Mouse (Mus musculus) hindbrain, embryonic 12.5 days (tissue): ENCODE results near the gene Chrm1. TPM values are rescaled to one million over a fixed set of nuclear protein-coding genes. Genes with fewer than 3 reads are reported as not detected.

Experiments
- ATAC-seq: fragments of 200-750 bp; cut with Nextera tagmentation; 2 replicates; pipeline ENCODE4 v1.8.0; 2017; ENCODE audit warnings: moderate TSS enrichment; ENCODE audit not compliant: low FRiP score
- H3K27ac ChIP-seq: fragments of 300-500 bp; sonication (generic); 2 replicates; pipeline ENCODE4 v1.5.1; 2016; ENCODE audit warnings: mild to moderate bottlenecking
- H3K27me3 ChIP-seq: fragments of 300-500 bp; sonication (generic); 2 replicates; pipeline ENCODE4 v1.6.1; 2016; ENCODE audit warnings: mild to moderate bottlenecking
- H3K36me3 ChIP-seq: fragments of 300-500 bp; sonication (generic); 2 replicates; pipeline ENCODE4 v1.6.1; 2016; ENCODE audit warnings: mild to moderate bottlenecking
- H3K4me1 ChIP-seq: fragments of 300-500 bp; sonication (generic); 2 replicates; pipeline ENCODE4 v1.6.1; 2016
- H3K4me2 ChIP-seq: fragments of 300-500 bp; sonication (generic); replicated peaks from 2 replicates; pipeline ENCODE4 v1.6.1; 2016; ENCODE audit warnings: mild to moderate bottlenecking
- H3K4me3 ChIP-seq: fragments of 300-500 bp; sonication (generic); 2 replicates; pipeline ENCODE4 v1.5.1; 2016; ENCODE audit warnings: mild to moderate bottlenecking
- H3K9ac ChIP-seq: fragments of 300-500 bp; sonication (generic); 2 replicates; pipeline ENCODE4 v1.6.1; 2016; ENCODE audit warnings: mild to moderate bottlenecking, moderate library complexity
- H3K9me3 ChIP-seq: fragments of 300-500 bp; sonication (generic); replicated peaks from 2 replicates; pipeline ENCODE4 v1.6.1; 2016; ENCODE audit warnings: mild to moderate bottlenecking
- WGBS: fragments of 180-500 bp; shearing (Covaris S2); methylation state at CpG from one replicate; pipeline ENCODE4 v1.1.7; 2016; 5-methylcytosine and 5-hydroxymethylcytosine counted together
- polyA plus RNA-seq: library from polyadenylated mRNA; unstranded; fragments of >200 nt; fragmentation: Nextera tagmentation; extraction: Ambion mirVana; gene quantifications from 2 replicates; pipeline ENCODE4 v1.2.1, GENCODE M21; 2016

Chrm1 gene
- 0.61 and 0.94 TPM in 2 replicates for polyA plus RNA-seq

GRCm38 (mm10) chr19:8663360-8663839 lies at the start of gene Chrm1:
Chrm1 (plus strand) TSS chr19:8663789.
- H3K9ac ChIP-seq = no peak within 1 kb of the TSS
- H3K4me2 ChIP-seq = peak within 1 kb of the TSS; percentile 83
- H3K4me1 ChIP-seq = peaks cover 14% of the 10 kb centered on the region
- no peaks in the 10 kb centered on the region for H3K36me3 ChIP-seq
- 73% methylated on average over 9 of the region's 9 CpGs for WGBS
- peaks cover 17% of the 10 kb centered on the region for H3K27me3 ChIP-seq
- no peaks in the 10 kb centered on the region for H3K9me3 ChIP-seq
- ATAC-seq = no peak
- H3K27ac ChIP-seq = no peak within 1 kb of the TSS
- no peak within 1 kb of the TSS for H3K4me3 ChIP-seq

DNA sequence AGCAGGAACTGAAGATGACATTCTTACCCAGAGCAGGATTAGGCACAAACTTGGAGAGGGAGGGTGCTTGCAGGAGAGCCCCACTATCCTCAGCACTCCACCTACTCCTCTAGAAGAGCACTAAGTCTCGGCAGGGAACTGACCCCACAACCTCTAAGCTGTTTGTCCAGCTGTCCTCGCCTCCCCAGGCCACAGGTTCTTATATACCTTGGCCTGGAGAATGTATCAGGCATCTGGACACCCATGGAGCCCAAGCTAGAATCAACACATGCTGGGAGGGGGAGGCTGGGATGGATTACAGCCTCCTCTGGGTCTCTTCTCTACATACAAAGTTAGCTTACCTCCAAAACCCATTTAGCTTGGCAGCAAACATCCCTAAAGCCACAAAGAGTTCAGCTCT lies 49.2 kb upstream of the Chrm1 start:
- Histone ChIP-seq H3K4me1 (0 out of 2 replicates have a peak, but pooled peaks cover 3% of the 10 kb centered on the region), H3K27me3 (no peaks in the 10 kb centered on the region), H3K9ac (no peak overlapping the region), H3K36me3 (no peaks in the 10 kb centered on the region), H3K4me2 (no peak overlapping the region), H3K27ac (no peak overlapping the region), H3K9me3 (no peaks in the 10 kb centered on the region), H3K4me3 (no peak overlapping the region)
- ATAC-seq = no peak
- WGBS = 40% methylated on average over 2 of the region's 2 CpGs

DNA sequence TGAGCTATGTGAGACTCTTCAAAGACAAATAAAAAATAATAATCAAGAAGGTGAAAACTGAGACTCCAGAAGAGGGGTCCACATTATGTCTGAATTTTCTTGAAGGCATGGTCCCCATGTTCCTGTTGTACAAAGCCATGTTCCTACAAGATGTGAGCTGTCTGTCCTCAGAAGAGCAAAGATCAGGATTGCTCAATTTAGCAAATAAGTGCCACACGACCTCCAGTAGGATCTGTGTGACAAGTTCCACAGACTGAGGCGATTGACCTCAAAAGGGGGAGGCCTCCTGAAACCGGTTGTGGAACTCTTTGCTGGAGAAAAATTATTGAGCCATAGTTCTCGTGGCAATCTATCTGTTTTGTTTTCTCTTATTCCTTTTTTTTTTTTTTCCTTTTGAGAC lies 47.3 kb upstream of the Chrm1 start:
- 0 out of 2 replicates have a peak, but pooled peaks cover 3% of the 10 kb centered on the region for H3K4me1 ChIP-seq
- no peak overlapping the region for H3K4me2 ChIP-seq
- no peaks in the 10 kb centered on the region for H3K36me3 ChIP-seq
- no peak overlapping the region for H3K9ac ChIP-seq
- H3K27ac ChIP-seq = no peak overlapping the region
- ATAC-seq = no peak
- H3K27me3 ChIP-seq = no peaks in the 10 kb centered on the region
- no peak overlapping the region for H3K4me3 ChIP-seq
- 70% methylated on average over 4 of the region's 4 CpGs for WGBS
- H3K9me3 ChIP-seq = no peaks in the 10 kb centered on the region

DNA sequence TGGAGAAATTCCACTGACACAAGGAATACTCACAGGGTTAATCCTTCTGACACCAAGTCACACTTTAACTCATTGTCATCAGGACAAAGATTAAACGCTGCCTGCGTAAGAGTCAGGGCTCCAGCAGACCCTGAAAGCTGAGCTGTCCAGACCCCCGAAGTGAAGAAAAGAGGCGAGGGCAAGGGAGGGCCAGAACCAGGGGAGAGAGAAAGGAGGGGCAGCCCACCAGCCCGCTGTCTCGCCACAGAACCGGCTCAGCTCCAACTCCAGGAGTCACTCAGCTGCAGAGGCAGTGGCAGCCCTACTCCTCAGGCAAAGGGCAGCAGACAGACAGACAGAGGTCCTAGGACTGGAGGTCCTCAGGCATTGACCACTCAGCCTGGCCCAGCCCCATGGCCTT lies 45.7 kb upstream of the Chrm1 start, which contains the start of gene Slc22a6:
Gene Slc22a6, plus strand, starts transcription at position 136 of the 400 bp plus-strand sequence.
- Histone ChIP-seq H3K27me3 (no peaks in the 10 kb centered on the region), H3K27ac (no peak within 1 kb of the TSS), H3K36me3 (no peaks in the 10 kb centered on the region), H3K9ac (peak within 1 kb of the TSS; percentile 15; the same call in 1 of the 2 replicates), H3K4me3 (no peak within 1 kb of the TSS), H3K4me2 (no peak within 1 kb of the TSS), H3K4me1 (0 out of 2 replicates have a peak, but pooled peaks cover 3% of the 10 kb centered on the region), H3K9me3 (no peaks in the 10 kb centered on the region)
- 7% methylated on average over 7 of the region's 7 CpGs for WGBS
- no peak for ATAC-seq

- no peak overlapping the region for H3K27ac ChIP-seq
- no peak overlapping the region for H3K4me3 ChIP-seq
- H3K27me3 ChIP-seq = no peaks in the 10 kb centered on the region
- ATAC-seq = no peak
- 93% methylated on average over 7 of the region's 7 CpGs for WGBS
- no peak overlapping the region for H3K9ac ChIP-seq
- no peaks in the 10 kb centered on the region for H3K36me3 ChIP-seq
- no peak overlapping the region for H3K4me2 ChIP-seq
- H3K9me3 ChIP-seq = no peaks in the 10 kb centered on the region
- H3K4me1 ChIP-seq = 0 out of 2 replicates have a peak, but pooled peaks cover 3% of the 10 kb centered on the region
Measured at GRCm38 (mm10) chr19:8621098-8621497, 42.5 kb upstream of the Chrm1 start.

GRCm38 (mm10) chr19:8630249-8630648 lies 33.3 kb upstream of the Chrm1 start:
- ATAC-seq = no peak
- no peaks in the 10 kb centered on the region for H3K4me1 ChIP-seq
- no peak overlapping the region for H3K27ac ChIP-seq
- no peaks in the 10 kb centered on the region for H3K27me3 ChIP-seq
- H3K4me2 ChIP-seq = no peak overlapping the region
- no peak overlapping the region for H3K4me3 ChIP-seq
- no peaks in the 10 kb centered on the region for H3K9me3 ChIP-seq
- H3K9ac ChIP-seq = no peak overlapping the region
- no peaks in the 10 kb centered on the region for H3K36me3 ChIP-seq
- 62% methylated on average over 2 of the region's 2 CpGs for WGBS

GRCm38 (mm10) chr19:8630826-8631225 lies 32.8 kb upstream of the Chrm1 start:
- Histone ChIP-seq H3K36me3 (no peaks in the 10 kb centered on the region), H3K4me1 (no peaks in the 10 kb centered on the region), H3K4me3 (no peak overlapping the region), H3K27ac (no peak overlapping the region), H3K4me2 (no peak overlapping the region), H3K27me3 (no peaks in the 10 kb centered on the region), H3K9ac (no peak overlapping the region), H3K9me3 (no peaks in the 10 kb centered on the region)
- no peak for ATAC-seq
- WGBS = 85% methylated on average over 6 of the region's 6 CpGs

- Histone ChIP-seq H3K9me3 (no peaks in the 10 kb centered on the region), H3K4me3 (no peak overlapping the region), H3K27me3 (no peaks in the 10 kb centered on the region), H3K9ac (no peak overlapping the region), H3K4me2 (no peak overlapping the region), H3K4me1 (no peaks in the 10 kb centered on the region), H3K27ac (no peak overlapping the region), H3K36me3 (no peaks in the 10 kb centered on the region)
- WGBS = 86% methylated on average over 1 of the region's 1 CpGs
- no peak for ATAC-seq
Measured at GRCm38 (mm10) chr19:8632029-8632428, 31.6 kb upstream of the Chrm1 start.

- ATAC-seq = no peak
- Histone ChIP-seq H3K4me1 (no peaks in the 10 kb centered on the region), H3K36me3 (no peaks in the 10 kb centered on the region), H3K4me3 (no peak overlapping the region), H3K9me3 (no peaks in the 10 kb centered on the region), H3K4me2 (no peak overlapping the region), H3K27me3 (no peaks in the 10 kb centered on the region), H3K27ac (no peak overlapping the region), H3K9ac (no peak overlapping the region)
- 69% methylated on average over 5 of the region's 5 CpGs for WGBS
Measured at GRCm38 (mm10) chr19:8642086-8642485, 21.5 kb upstream of the Chrm1 start.

- no peak for ATAC-seq
- Histone ChIP-seq H3K27ac (no peak overlapping the region), H3K9ac (no peak overlapping the region), H3K4me1 (no peaks in the 10 kb centered on the region), H3K27me3 (no peaks in the 10 kb centered on the region), H3K36me3 (no peaks in the 10 kb centered on the region), H3K4me3 (no peak overlapping the region), H3K9me3 (no peaks in the 10 kb centered on the region), H3K4me2 (no peak overlapping the region)
- 67% methylated on average over 2 of the region's 2 CpGs for WGBS
Measured at GRCm38 (mm10) chr19:8646393-8646792, 17.2 kb upstream of the Chrm1 start.

DNA sequence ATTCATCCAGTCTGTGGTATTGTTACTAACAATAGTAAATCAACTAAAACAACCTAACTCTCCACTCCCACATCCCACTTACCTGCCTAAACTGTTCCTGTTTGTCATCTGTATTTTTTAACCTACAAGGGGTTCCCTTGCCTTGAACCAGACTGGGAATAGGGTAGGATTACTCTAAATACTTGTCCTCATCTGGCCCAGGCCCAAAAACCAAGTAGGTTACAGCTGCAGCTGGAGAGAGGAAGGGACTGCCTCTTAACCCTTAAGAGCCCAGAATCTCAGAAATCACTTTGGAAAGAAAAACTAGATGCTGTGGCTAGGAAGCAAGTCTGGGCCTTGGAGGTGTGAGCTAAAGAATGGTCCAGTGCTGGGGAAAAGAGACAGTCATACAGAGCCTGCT lies 7.8 kb upstream of the Chrm1 start:
- Histone ChIP-seq H3K36me3 (no peaks in the 10 kb centered on the region), H3K9ac (no peak overlapping the region), H3K4me3 (no peak overlapping the region), H3K27ac (no peak overlapping the region), H3K4me1 (no peaks in the 10 kb centered on the region), H3K9me3 (no peaks in the 10 kb centered on the region), H3K4me2 (no peak overlapping the region), H3K27me3 (no peaks in the 10 kb centered on the region)
- no peak for ATAC-seq

- no peaks in the 10 kb centered on the region for H3K9me3 ChIP-seq
- 0 out of 2 replicates have a peak, but pooled peaks cover 5% of the 10 kb centered on the region for H3K27me3 ChIP-seq
- no peak overlapping the region for H3K4me3 ChIP-seq
- no peak overlapping the region for H3K27ac ChIP-seq
- no peaks in the 10 kb centered on the region for H3K36me3 ChIP-seq
- WGBS = 66% methylated on average over 4 of the region's 4 CpGs
- no peak for ATAC-seq
- H3K4me1 ChIP-seq = no peaks in the 10 kb centered on the region
- H3K9ac ChIP-seq = no peak overlapping the region
- H3K4me2 ChIP-seq = no peak overlapping the region
Measured at GRCm38 (mm10) chr19:8656341-8656740, 7.2 kb upstream of the Chrm1 start.

- Histone ChIP-seq H3K27ac (no peak overlapping the region), H3K9me3 (no peaks in the 10 kb centered on the region), H3K36me3 (no peaks in the 10 kb centered on the region), H3K9ac (peak overlapping the region; percentile 70), H3K4me3 (peak overlapping the region; percentile 44), H3K4me1 (peaks cover 14% of the 10 kb centered on the region), H3K27me3 (peaks cover 17% of the 10 kb centered on the region), H3K4me2 (peak overlapping the region; percentile 83)
- 2% methylated on average over 35 of the region's 35 CpGs for WGBS
- peak; percentile 59 for ATAC-seq
Measured at GRCm38 (mm10) chr19:8661821-8662307, 1.7 kb upstream of the Chrm1 start.
